Mouse (Mus musculus): Measurements from ENCODE around the gene C1ra.
"Not testable (repeated sequence)": the region's sequence is repeated elsewhere in the genome, so short reads cannot be mapped to it uniquely, and the experiment has no call there.

The C1ra gene

DNA sequence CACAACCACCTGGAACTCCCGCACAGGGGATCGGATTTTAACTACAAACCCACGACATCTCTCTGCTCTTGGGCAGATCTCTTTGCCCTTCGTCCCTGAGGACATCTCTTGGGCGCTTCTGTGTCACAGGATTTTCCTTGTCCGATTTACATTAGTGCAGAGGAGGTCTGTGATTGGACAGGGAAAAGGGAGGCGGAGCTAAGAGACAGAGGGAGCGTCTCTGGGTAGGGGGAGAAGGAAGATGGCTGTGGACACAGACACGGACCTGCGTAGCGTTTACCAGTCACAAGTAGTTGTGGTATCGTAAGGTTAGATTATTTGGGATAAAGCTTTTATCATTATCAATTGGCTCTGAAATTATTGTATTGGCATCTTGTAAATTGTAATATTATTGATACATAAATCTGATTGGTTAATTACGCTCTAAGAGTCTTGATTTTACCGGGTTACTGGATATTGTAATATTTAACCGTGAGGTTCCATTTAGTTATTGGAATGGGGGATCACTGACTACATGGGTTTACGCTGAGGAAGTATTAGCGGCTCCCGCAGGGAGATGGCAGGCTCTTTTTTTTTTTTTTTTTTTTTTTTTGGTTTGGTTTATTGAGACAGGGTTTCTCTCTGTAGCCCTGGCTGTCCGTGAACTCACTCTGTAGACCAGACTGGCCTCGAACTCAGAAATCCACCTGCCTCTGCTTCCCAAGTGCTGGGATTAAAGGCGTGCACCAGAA is 26.6 kb upstream of the C1ra start:
- DNase-seq (ENCODE audit: low spot score): no peak

DNA sequence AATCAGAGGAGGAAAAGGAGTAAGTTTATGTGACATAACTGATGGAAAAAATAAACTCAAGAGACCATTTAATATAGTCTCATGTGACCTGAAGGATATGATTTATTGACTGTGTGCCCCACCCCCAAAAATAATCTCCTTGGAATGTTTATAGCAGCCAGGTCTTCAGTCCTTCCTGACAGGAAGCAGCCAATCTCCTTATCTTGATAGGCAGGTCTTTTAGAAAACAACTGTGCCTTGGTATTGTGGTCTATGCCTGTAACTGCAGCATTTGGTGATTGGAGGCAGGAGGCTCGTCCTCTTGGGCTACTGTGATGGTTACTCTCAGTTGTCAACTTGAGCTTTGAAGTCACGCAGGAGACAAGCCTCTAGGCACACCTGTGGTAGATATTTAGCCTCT is 24.7 kb upstream of the C1ra start:
- no peak for DNase-seq (ENCODE audit: low spot score)

GRCm38 (mm10) chr6:124488952-124489351 is 23.3 kb upstream of the C1ra start:
- no peak for DNase-seq (ENCODE audit: low spot score)

DNA sequence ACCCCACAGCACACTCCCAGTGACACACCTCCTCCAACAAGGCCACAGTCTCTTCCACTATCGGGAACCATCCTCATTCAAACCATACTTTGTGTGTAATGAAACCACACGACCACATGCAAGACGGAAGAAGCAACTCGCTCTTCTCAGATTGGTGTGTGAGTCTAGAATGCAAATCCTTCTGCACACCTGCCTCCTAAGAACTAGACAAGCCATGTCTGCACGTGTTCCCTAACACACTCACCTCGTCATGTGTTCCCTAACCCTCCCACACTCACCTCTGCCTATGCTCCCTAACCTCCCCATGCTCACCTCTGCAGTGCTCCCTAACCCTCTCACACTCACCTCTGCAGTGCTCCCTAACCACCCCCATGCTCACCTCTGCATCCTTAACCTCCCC is 20.8 kb upstream of the C1ra start:
- DNase-seq (ENCODE audit: low spot score): peak; percentile 4

DNA sequence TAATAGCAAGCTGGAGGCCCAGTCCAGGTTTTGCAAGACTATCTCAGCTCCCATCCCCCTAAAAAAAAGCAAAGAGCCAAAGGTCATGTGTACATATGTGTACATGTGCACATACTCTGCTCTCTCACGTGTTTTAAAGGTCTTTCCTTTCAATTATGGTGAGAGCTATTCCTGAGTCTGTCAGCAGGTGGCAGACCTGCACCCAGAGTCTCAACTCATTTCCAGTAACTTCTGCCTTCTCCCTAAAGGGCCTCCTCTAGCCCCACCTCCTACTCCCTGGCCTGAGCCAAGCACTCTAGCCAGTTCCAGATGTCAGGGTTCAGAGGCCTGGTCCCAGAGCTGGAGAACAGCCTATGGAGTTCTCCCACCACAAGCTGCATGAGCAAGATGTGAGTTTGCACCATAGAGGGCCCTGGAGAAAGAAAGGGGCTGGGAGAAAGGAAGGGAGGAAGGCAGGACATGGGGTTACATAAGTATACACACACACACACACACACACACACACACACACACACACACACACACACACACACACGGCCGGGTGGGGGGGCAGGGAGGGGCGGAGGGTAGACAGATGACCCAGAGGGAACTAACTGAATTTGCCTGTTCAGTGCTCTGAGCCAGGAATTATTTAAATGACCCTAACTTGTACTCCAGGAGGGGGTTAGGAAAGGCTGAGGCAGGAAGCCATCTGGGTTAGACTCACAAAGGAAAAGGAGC is 19.2 kb upstream of the C1ra start, which contains the start of gene C1rl:
TSS of gene C1rl (plus strand) at position 272 of the 720 bp plus-strand sequence.
- DNase-seq (ENCODE audit: low spot score): peak; percentile 30

- no peak for DNase-seq (ENCODE audit: low spot score)
Observed at GRCm38 (mm10) chr6:124493886-124494285, 18.3 kb upstream of the C1ra start.

DNA sequence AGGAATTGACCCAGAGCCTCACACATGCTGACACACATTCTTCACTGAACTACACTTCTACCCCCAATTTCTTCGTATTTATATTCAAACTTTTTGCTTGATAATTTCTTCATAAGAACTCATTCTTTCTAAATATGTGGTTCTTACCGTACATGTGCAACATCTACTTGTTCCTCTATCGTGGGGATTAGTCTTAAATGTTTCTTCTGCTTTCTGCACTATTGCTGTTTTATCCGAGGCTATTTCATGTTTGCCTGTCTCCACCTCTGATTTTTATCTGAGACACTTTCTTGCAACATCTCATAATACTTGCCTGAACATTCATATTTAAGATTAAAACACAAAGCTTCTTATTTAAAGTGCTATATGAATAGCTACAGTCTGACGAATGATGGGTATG is 16.2 kb upstream of the C1ra start:
- no peak for DNase-seq (ENCODE audit: low spot score)

GRCm38 (mm10) chr6:124499914-124500566 is 12.2 kb upstream of the C1ra start:
- no peak for DNase-seq (ENCODE audit: low spot score)

DNA sequence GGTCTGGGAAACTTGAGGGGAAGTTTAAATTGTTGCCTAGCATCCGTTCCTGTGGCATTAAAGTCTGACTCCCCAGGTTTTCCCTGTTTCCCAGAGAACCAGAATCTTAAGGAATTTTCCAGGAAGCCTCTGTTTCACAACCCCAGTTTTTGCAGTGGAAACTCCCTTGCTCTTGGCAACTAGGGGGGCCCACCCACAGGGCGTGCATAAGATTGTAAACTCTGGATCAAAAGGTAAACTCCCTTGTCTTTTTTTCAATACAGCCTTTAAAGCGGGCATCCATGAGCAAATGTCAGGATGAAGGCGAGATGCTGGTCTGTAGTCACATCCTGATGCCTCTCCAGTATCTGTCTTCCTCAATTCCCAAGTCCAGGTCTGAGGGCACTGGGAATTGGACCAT is 10.7 kb upstream of the C1ra start:
- DNase-seq (ENCODE audit: low spot score): no peak

DNA sequence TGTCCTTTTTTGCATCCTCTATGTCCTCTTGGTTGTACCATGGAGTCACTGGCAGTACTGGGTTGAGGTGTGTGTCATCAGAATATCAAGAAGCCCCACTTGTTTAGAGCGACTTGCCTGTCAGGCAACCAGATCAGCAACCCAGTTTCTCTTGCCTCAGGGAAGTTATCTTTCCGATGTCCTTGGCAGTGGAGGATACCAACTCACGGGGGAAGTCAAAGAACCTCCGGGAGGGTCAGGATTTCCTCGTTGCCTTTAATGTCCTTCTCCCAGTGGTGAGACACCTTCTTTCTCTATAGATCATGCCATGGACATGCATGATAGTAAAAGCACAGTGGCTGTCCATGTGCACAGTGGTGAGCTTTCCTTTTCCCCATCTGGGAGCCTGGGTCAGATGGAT is 10.2 kb upstream of the C1ra start:
- no peak for DNase-seq (ENCODE audit: low spot score)

DNA sequence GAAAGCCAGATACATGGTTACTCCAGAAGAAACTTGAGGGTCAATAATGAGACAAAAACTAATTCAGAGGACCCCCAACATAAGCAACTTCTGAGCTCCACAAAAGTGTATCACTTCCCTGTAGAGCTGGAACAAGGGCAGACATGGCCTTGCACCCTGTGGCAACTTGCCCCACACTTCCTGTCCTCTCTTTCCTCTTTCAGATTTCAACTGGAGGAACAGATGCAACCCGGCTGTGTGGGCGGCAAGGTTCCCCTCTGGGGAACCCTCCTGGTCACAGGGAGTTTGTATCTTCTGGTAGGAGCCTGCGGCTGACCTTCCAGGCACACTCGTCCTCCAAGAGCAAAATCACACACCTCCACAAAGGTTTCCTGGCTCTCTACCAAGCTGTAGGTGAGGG is 7.2 kb upstream of the C1ra start:
- DNase-seq (ENCODE audit: low spot score): no peak

DNA sequence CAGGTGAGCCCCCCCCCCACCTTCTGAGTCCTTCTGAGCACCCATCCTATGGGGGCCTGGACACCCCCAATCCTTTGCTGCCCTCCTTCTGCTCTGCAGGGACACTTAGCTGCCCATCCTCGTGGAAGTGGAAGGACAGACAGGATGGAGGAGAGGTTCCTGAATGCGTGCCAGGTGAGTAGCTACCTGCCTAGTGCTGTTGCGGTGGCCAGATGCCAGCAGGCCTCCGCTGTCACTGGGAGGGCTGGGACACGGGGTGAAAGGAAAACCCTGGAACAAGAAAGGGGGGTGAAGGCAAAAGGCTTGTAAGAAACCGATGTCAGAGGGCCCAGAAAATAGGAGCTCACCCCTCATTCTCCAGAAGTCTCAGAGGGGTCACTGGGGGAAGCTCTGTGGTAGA is 5.2 kb upstream of the C1ra start:
- DNase-seq (ENCODE audit: low spot score): no peak

GRCm38 (mm10) chr6:124508292-124508691 is 3.9 kb upstream of the C1ra start:
- DNase-seq (ENCODE audit: low spot score): no peak

GRCm38 (mm10) chr6:124509192-124509591 is 3.0 kb upstream of the C1ra start:
- DNase-seq (ENCODE audit: low spot score): not testable (repeated sequence)

DNA sequence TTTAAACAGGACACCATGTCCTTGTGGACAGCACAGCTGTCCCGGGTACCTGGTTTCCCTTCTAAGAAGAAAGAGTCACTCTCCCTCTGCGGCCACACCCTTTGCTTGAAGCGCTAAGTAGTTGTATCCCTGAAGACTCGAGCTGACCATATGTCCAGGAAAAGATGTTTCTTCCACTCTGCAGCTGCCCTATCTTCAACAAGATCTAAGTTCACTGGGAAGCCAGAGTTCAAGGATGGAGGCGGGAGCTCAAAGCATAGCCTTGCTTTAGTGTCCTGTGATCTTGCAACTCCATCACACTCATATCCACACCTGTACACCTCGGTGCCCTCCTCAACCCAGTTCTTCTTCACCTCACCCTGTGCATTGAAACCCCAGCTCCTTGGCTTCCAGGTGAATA is 269 bp upstream of the C1ra start:
- DNase-seq (ENCODE audit: low spot score): no peak

DNA sequence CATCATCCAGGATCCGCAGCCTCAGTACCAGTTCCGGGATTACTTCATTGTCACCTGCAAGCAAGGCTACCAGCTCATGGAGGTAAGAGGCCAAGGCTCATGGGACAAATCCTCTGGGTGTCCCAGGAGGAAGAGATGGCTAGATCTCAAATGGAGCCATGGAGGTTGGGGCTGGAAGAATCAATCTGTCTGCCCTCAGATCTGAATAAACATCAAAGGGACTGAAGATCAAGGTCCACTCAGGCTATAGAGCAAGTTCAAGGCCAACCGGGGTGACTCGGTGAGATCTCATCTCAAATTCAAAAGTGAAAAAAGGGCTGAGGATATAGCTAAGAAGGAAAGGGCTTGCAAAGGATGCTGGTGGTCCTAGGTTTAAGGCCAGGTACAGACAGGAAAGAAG is 5.5 kb downstream of the C1ra start:
- DNase-seq (ENCODE audit: low spot score): not testable (repeated sequence)

DNA sequence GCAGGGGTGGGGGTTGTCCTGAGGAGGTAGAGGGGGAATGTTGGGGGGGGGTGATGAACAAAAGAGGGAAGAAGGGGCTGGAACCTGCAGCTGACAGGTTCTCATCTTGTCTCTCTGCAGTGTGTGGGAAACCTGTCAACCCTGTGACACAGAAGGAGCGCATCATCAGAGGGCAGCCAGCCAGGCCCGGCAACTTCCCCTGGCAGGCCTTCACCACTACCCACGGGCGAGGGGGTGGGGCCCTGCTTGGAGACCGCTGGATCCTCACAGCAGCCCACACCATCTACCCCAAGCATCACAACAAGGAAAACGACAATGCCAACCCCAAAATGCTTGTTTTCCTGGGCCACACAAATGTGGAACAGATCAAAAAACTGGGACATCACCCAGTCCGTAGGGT is 9.9 kb downstream of the C1ra start:
- not testable (repeated sequence) for DNase-seq (ENCODE audit: low spot score)

GRCm38 (mm10) chr6:124527881-124528280 is 15.7 kb downstream of the C1ra start:
- DNase-seq (ENCODE audit: low spot score): no peak

GRCm38 (mm10) chr6:124531077-124531476 is 18.9 kb downstream of the C1ra start:
- DNase-seq (ENCODE audit: low spot score): no peak

DNA sequence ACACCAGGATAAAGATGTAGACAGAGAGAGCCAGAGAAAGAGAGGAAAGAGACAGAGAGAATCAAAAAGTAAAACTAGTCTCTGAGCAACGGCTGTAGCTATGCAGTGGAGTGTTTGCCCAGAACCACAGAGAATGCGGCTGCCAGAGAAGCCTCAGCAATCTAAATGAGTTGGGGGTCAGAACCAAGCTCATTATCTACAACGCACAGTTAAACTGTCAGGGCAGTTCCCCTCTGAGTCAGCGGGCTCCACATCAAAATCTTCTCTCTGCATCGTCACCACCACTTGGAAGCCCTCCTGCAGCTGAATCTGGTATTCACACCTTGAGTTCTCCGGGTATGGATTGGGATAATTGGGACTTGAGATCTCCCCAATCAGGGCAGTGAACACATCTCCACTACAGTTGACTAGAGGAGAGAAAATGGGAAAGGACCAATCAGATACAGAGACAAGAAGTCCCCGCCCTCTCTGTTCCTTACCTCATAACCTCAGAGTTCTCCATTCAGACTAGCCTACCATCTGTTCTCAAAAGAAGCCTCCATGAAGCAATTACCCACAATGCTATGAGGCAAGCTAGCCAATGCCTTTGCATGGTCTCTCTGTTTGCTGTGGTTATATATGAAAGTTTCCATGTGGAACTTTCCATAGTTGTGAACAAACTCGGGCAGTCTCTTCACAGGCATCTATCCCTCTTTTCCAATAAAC is 24.1 kb downstream of the C1ra start:
- not testable (repeated sequence) for DNase-seq (ENCODE audit: low spot score)

GRCm38 (mm10) chr6:124541176-124541575 is 29.0 kb downstream of the C1ra start:
- DNase-seq (ENCODE audit: low spot score): not testable (repeated sequence)

GRCm38 (mm10) chr6:124542284-124542683 is 30.1 kb downstream of the C1ra start, which contains the start of gene C1s1:
C1s1 (minus strand) TSS chr6:124542359.
- DNase-seq (ENCODE audit: low spot score): not testable (repeated sequence)
